Comparison of ENCODE assay signal across 8 mouse cellular contexts in genomic region chr5:122547251-122547714, GRCm38 (mm10). TPM values are rescaled to one million over a fixed set of nuclear protein-coding genes. Genes with fewer than 3 reads are reported as not detected.
DNase-seq lines count a peak whose midpoint lies in the region; ATAC-seq and TF ChIP-seq lines count a peak whose summit lies in the region.

No protein-coding gene starts in this region.

- H3K27ac ChIP-seq in layer of hippocampus, adult 2 months: peak overlapping the region; percentile 72; the same call in 1 of the 2 replicates
- peak overlapping the region; percentile 92 for H3K27ac ChIP-seq in cerebellum, adult 2 months (ENCODE audit: insufficient read depth, low read length)
- H3K27ac ChIP-seq in heart, embryonic 14.5 days (replicated peaks in 1 of 2; ENCODE audit: control insufficient read depth in 1 of 2, insufficient read depth in 1 of 2, low read depth in 2 of 2, low read length in 2 of 2): peak overlapping the region; percentile 51 to 61
- H3K27ac ChIP-seq in hindbrain, embryonic 16.5 days (ENCODE audit: low read depth, low read length): no peak overlapping the region

- peak in 1 of 2 experiments; percentile 47 for DNase-seq in layer of hippocampus, adult 2 months (ENCODE audit: low spot score in 2 of 2)
- DNase-seq in layer of hippocampus, postnatal 36 days: no peak
- DNase-seq in MN1 (ENCODE audit: low spot score): peak; percentile 68
- peak; percentile 82 to 87 for DNase-seq in cerebellum, adult 2 months
- DNase-seq in left cerebral cortex, adult 18-20 months (ENCODE audit: low spot score in 2 of 2): peak; percentile 52 to 54
- DNase-seq in retina, postnatal 1 day: peak; percentile 52

- peak; percentile 83 for TF ChIP-seq CTCF in layer of hippocampus, adult 2 months (conservative IDR thresholded peaks at IDR 0.05)
- TF ChIP-seq CTCF in cerebellum, adult 2 months (IDR thresholded peaks at IDR 0.05; ENCODE audit: borderline replicate concordance, insufficient read depth, low read depth, low read length): peak; percentile 53; the same call in 1 of the 2 replicates

- H3K27me3 ChIP-seq in cerebellum, adult 2 months (ENCODE audit: control insufficient read depth, insufficient read depth, low read length): no peaks in the 10 kb centered on the region
- H3K27me3 ChIP-seq in heart, embryonic 14.5 days (ENCODE audit: control insufficient read depth, insufficient read depth, low read length): no peaks in the 10 kb centered on the region
- no peaks in the 10 kb centered on the region for H3K27me3 ChIP-seq in hindbrain, embryonic 16.5 days (replicated peaks; ENCODE audit: control insufficient read depth, insufficient read depth, low read length)

- no peak overlapping the region for H3K4me2 ChIP-seq in heart, embryonic 14.5 days (ENCODE audit: low read length)
- H3K4me2 ChIP-seq in hindbrain, embryonic 16.5 days (ENCODE audit: low read length): no peak overlapping the region

- H3K4me1 ChIP-seq in cerebellum, adult 2 months (ENCODE audit: control insufficient read depth, insufficient read depth, low read length): peaks cover 12% of the 10 kb centered on the region
- peaks cover 20 to 37% of the 10 kb centered on the region in 2 experiments for H3K4me1 ChIP-seq in heart, embryonic 14.5 days (ENCODE audit: control insufficient read depth in 2 of 2, insufficient read depth in 2 of 2, low read length in 2 of 2)
- no peaks in the 10 kb centered on the region; the same call in 1 of the 2 replicates for H3K4me1 ChIP-seq in hindbrain, embryonic 16.5 days (ENCODE audit: control insufficient read depth, insufficient read depth, low read depth, low read length)

- peaks cover 7% of the 10 kb centered on the region for H3K36me3 ChIP-seq in heart, embryonic 14.5 days (ENCODE audit: control insufficient read depth, insufficient read depth, low read length)
- no peaks in the 10 kb centered on the region for H3K36me3 ChIP-seq in hindbrain, embryonic 16.5 days (ENCODE audit: control insufficient read depth, insufficient read depth, low read length)

- ATAC-seq in heart, embryonic 14.5 days (ENCODE audit: insufficient number of reproducible peaks, insufficient read depth, low FRiP score, low read depth): no peak
- ATAC-seq in hindbrain, embryonic 16.5 days: no peak

- TF ChIP-seq POLR2A in cerebellum, adult 2 months (IDR thresholded peaks at IDR 0.05; ENCODE audit: borderline replicate concordance, insufficient read depth, low read length): 0 out of 2 replicates have a peak, but pooled peaks have one; percentile 10

- H3K4me3 ChIP-seq in layer of hippocampus, adult 2 months: peak overlapping the region; percentile 17; the same call in 1 of the 2 replicates
- peak overlapping the region; percentile 17 for H3K4me3 ChIP-seq in cerebellum, adult 2 months (replicated peaks; ENCODE audit: insufficient read depth, low read depth, low read length)
- no peak overlapping the region for H3K4me3 ChIP-seq in heart, embryonic 14.5 days (ENCODE audit: control insufficient read depth in 1 of 2, insufficient read depth in 1 of 2, low read depth in 1 of 2, low read length in 2 of 2)
- H3K4me3 ChIP-seq in hindbrain, embryonic 16.5 days (ENCODE audit: low read length): no peak overlapping the region

- H3K9me3 ChIP-seq in heart, embryonic 14.5 days (ENCODE audit: control insufficient read depth, low read length): no peaks in the 10 kb centered on the region
- H3K9me3 ChIP-seq in hindbrain, embryonic 16.5 days (ENCODE audit: control insufficient read depth, low read length): no peaks in the 10 kb centered on the region

- WGBS in cerebellum, adult 2 months: 11% methylated on average over 7 of the region's 7 CpGs
- 35% methylated on average over 7 of the region's 7 CpGs for WGBS in heart, embryonic 14.5 days
- 60% methylated on average over 7 of the region's 7 CpGs for WGBS in hindbrain, embryonic 16.5 days

- H3K9ac ChIP-seq in heart, embryonic 14.5 days (ENCODE audit: low read length): no peak overlapping the region; the same call in 1 of the 2 replicates
- no peak overlapping the region for H3K9ac ChIP-seq in hindbrain, embryonic 16.5 days (ENCODE audit: low read depth, low read length)

RNA-seq across cellular contexts. Expression of gene Atp2a2, which starts 45.3 kb away (rescaled TPM):
- total RNA-seq in layer of hippocampus, adult 2 months (2021): 100 to 1,000 TPM; 588 to 630 TPM
- total RNA-seq in layer of hippocampus, postnatal 36 days (2021): 100 to 1,000 TPM; 639 to 686 TPM
- 422 and 482 TPM in 2 replicates for polyA plus RNA-seq in cerebellum, adult 2 months (2012; rRNA removed)
- 472 and 483 TPM in 2 replicates for polyA plus RNA-seq in heart, embryonic 14.5 days (2014; fragmentation: Nextera tagmentation; extraction: Ambion mirVana)
- total RNA-seq in left cerebral cortex, adult 18-20 months (2021): 100 to 1,000 TPM; 672 to 715 TPM
- polyA plus RNA-seq in hindbrain, embryonic 16.5 days (2015; fragmentation: Nextera tagmentation; extraction: Ambion mirVana): 47.2 and 50.2 TPM in 2 replicates

Comparison
In these comparisons a context has a peak if more than half of its experiments do, and no peak if none do; other contexts are left out.
1. DNase-seq: peak in MN1 (single experiment), cerebellum, adult 2 months (2 of 2), left cerebral cortex, adult 18-20 months (2 of 2) and retina, postnatal 1 day (single experiment); none in layer of hippocampus, postnatal 36 days (0 of 2).
2. H3K4me3 ChIP-seq: peak in layer of hippocampus, adult 2 months (single experiment) and cerebellum, adult 2 months (single experiment); none in heart, embryonic 14.5 days (0 of 2) and hindbrain, embryonic 16.5 days (single experiment).